In the genomic region with DNA sequence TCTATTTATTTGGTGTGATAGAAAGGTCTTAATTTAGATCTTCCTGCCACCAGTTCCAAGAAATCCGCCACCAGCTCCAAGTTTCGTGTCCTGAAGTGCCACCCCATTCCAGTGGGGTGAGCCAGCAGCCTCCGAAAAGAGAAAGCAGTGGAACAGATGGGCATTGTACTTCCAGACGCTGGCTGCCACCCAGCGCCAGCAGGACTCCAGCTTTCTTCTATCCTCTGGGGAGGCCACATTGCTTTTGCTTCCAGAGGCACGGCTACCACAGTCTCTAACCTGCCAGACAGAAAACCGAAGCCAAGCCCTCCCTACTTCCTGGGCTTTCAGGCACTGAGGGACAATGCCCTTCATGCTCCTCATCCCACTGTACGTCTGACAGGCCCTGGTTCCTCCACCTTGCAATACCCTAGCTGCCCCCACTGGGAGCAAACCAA, we compare ENCODE assay signal across 8 mouse cellular contexts. TPM values are rescaled to one million over a fixed set of nuclear protein-coding genes. Genes with fewer than 3 reads are reported as not detected.
DNase-seq lines count a peak whose midpoint lies in the region; ATAC-seq and TF ChIP-seq lines count a peak whose summit lies in the region.

No protein-coding gene starts in this region.

- peaks cover 13% of the 10 kb centered on the region for H3K4me1 ChIP-seq in midbrain, embryonic 13.5 days (replicated peaks)
- H3K4me1 ChIP-seq in midbrain, embryonic 11.5 days (ENCODE audit: control insufficient read depth, insufficient read depth, low read length) = no peaks in the 10 kb centered on the region
- H3K4me1 ChIP-seq in embryonic facial prominence, embryonic 14.5 days (ENCODE audit: control insufficient read depth, insufficient read depth, low read length) = no peaks in the 10 kb centered on the region
- H3K4me1 ChIP-seq in heart, embryonic 13.5 days = peaks cover 20% of the 10 kb centered on the region
- 0 out of 2 replicates have a peak, but pooled peaks cover 4% of the 10 kb centered on the region for H3K4me1 ChIP-seq in midbrain, embryonic 16.5 days (ENCODE audit: control insufficient read depth, insufficient read depth, low read length)
- no peaks in the 10 kb centered on the region for H3K4me1 ChIP-seq in thymus, adult 2 months (replicated peaks; ENCODE audit: control insufficient read depth, insufficient read depth, low read length)

- H3K4me3 ChIP-seq in midbrain, embryonic 13.5 days (replicated peaks) = no peak overlapping the region
- no peak overlapping the region for H3K4me3 ChIP-seq in midbrain, embryonic 11.5 days (ENCODE audit: low read depth, low read length)
- no peak overlapping the region for H3K4me3 ChIP-seq in embryonic facial prominence, embryonic 14.5 days (ENCODE audit: low read depth, low read length)
- no peak overlapping the region for H3K4me3 ChIP-seq in heart, embryonic 13.5 days
- no peak overlapping the region for H3K4me3 ChIP-seq in midbrain, embryonic 16.5 days (ENCODE audit: low read depth, low read length)
- no peak overlapping the region for H3K4me3 ChIP-seq in thymus, adult 2 months (ENCODE audit: control insufficient read depth, insufficient read depth, low read length)

- no peak overlapping the region for H3K9ac ChIP-seq in midbrain, embryonic 13.5 days (replicated peaks)
- no peak overlapping the region for H3K9ac ChIP-seq in midbrain, embryonic 11.5 days (ENCODE audit: low read length)
- no peak overlapping the region for H3K9ac ChIP-seq in embryonic facial prominence, embryonic 14.5 days (ENCODE audit: low read depth, low read length)
- H3K9ac ChIP-seq in heart, embryonic 13.5 days = no peak overlapping the region
- H3K9ac ChIP-seq in midbrain, embryonic 16.5 days (ENCODE audit: low read depth, low read length) = no peak overlapping the region

- no peak for TF ChIP-seq POLR2A in thymus, adult 2 months (IDR thresholded peaks at IDR 0.05; ENCODE audit: control insufficient read depth, extremely low read depth, insufficient read depth, low read length, poor library complexity)

- no peaks in the 10 kb centered on the region for H3K27me3 ChIP-seq in midbrain, embryonic 13.5 days
- H3K27me3 ChIP-seq in midbrain, embryonic 11.5 days (ENCODE audit: control insufficient read depth, insufficient read depth, low read length) = no peaks in the 10 kb centered on the region
- no peaks in the 10 kb centered on the region for H3K27me3 ChIP-seq in embryonic facial prominence, embryonic 14.5 days (replicated peaks; ENCODE audit: control insufficient read depth, insufficient read depth, low read length)
- no peaks in the 10 kb centered on the region for H3K27me3 ChIP-seq in heart, embryonic 13.5 days (replicated peaks)
- no peaks in the 10 kb centered on the region for H3K27me3 ChIP-seq in midbrain, embryonic 16.5 days (ENCODE audit: control insufficient read depth, insufficient read depth, low read depth, low read length)
- no peaks in the 10 kb centered on the region for H3K27me3 ChIP-seq in thymus, adult 2 months (ENCODE audit: control insufficient read depth, insufficient read depth, low read length)

- H3K36me3 ChIP-seq in midbrain, embryonic 13.5 days = peaks cover 55% of the 10 kb centered on the region
- H3K36me3 ChIP-seq in midbrain, embryonic 11.5 days (ENCODE audit: control insufficient read depth, insufficient read depth, low read length) = peaks cover 16% of the 10 kb centered on the region
- peaks cover 33% of the 10 kb centered on the region for H3K36me3 ChIP-seq in embryonic facial prominence, embryonic 14.5 days (ENCODE audit: control insufficient read depth, insufficient read depth, low read length)
- H3K36me3 ChIP-seq in heart, embryonic 13.5 days = peaks cover 61% of the 10 kb centered on the region
- H3K36me3 ChIP-seq in midbrain, embryonic 16.5 days (ENCODE audit: control insufficient read depth, insufficient read depth, low read length) = peaks cover 30% of the 10 kb centered on the region
- peaks cover 25% of the 10 kb centered on the region for H3K36me3 ChIP-seq in thymus, adult 2 months (ENCODE audit: control insufficient read depth, insufficient read depth, low read length)

- WGBS in midbrain, embryonic 13.5 days = 49% methylated on average over 8 of the region's 8 CpGs
- WGBS in midbrain, embryonic 11.5 days = 74% methylated on average over 8 of the region's 8 CpGs
- WGBS in embryonic facial prominence, embryonic 14.5 days = 42% methylated on average over 8 of the region's 8 CpGs
- WGBS in heart, embryonic 13.5 days = 52% methylated on average over 8 of the region's 8 CpGs
- WGBS in midbrain, embryonic 16.5 days = 44% methylated on average over 8 of the region's 8 CpGs
- WGBS in thymus, adult 2 months = 95% methylated on average over 8 of the region's 8 CpGs

- no peak overlapping the region for H3K4me2 ChIP-seq in midbrain, embryonic 13.5 days (replicated peaks)
- H3K4me2 ChIP-seq in midbrain, embryonic 11.5 days = no peak overlapping the region
- no peak overlapping the region for H3K4me2 ChIP-seq in embryonic facial prominence, embryonic 14.5 days (ENCODE audit: low read depth, low read length)
- H3K4me2 ChIP-seq in heart, embryonic 13.5 days = no peak overlapping the region
- H3K4me2 ChIP-seq in midbrain, embryonic 16.5 days (ENCODE audit: low read length) = no peak overlapping the region

- DNase-seq in midbrain, embryonic 11.5 days (ENCODE audit: low spot score, missing footprints) = no peak
- DNase-seq in embryonic facial prominence, embryonic 14.5 days (ENCODE audit: low spot score) = peak; percentile 79
- peak; percentile 72 to 83 for DNase-seq in layer of hippocampus, postnatal 36 days
- DNase-seq in spleen, postnatal 4 days (ENCODE audit: low spot score in 2 of 2) = no peak
- no peak for DNase-seq in thymus, adult 2 months

- H3K27ac ChIP-seq in midbrain, embryonic 13.5 days = peak overlapping the region; percentile 75
- no peak overlapping the region for H3K27ac ChIP-seq in midbrain, embryonic 11.5 days (ENCODE audit: low read depth, low read length)
- H3K27ac ChIP-seq in embryonic facial prominence, embryonic 14.5 days (replicated peaks; ENCODE audit: low read depth, low read length) = peak overlapping the region; percentile 22; the same call in 1 of the 2 replicates
- peak overlapping the region; percentile 83 for H3K27ac ChIP-seq in heart, embryonic 13.5 days (replicated peaks)
- H3K27ac ChIP-seq in midbrain, embryonic 16.5 days (ENCODE audit: low read length) = peak overlapping the region; percentile 12
- no peak overlapping the region for H3K27ac ChIP-seq in thymus, adult 2 months (ENCODE audit: control insufficient read depth, insufficient read depth, low read length)

- H3K9me3 ChIP-seq in midbrain, embryonic 13.5 days = no peaks in the 10 kb centered on the region
- H3K9me3 ChIP-seq in midbrain, embryonic 11.5 days (ENCODE audit: control insufficient read depth, low read length) = no peaks in the 10 kb centered on the region
- no peaks in the 10 kb centered on the region for H3K9me3 ChIP-seq in embryonic facial prominence, embryonic 14.5 days (ENCODE audit: control insufficient read depth, low read length)
- H3K9me3 ChIP-seq in heart, embryonic 13.5 days = no peaks in the 10 kb centered on the region
- H3K9me3 ChIP-seq in midbrain, embryonic 16.5 days (replicated peaks; ENCODE audit: control insufficient read depth, low read length, poor library complexity, severe bottlenecking) = no peaks in the 10 kb centered on the region

- peak; percentile 76 for ATAC-seq in midbrain, embryonic 13.5 days
- ATAC-seq in midbrain, embryonic 11.5 days (ENCODE audit: low FRiP score) = no peak
- ATAC-seq in embryonic facial prominence, embryonic 14.5 days (ENCODE audit: low read depth) = peak; percentile 42; the same call in 1 of the 2 replicates
- no peak for ATAC-seq in heart, embryonic 13.5 days (ENCODE audit: extremely low read depth, insufficient number of reproducible peaks, low FRiP score, low TSS enrichment)
- peak; percentile 84 for ATAC-seq in midbrain, embryonic 16.5 days

- TF ChIP-seq CTCF in thymus, adult 2 months (IDR thresholded peaks at IDR 0.05; ENCODE audit: borderline replicate concordance, control insufficient read depth, extremely low read depth, insufficient read depth, low read length, poor library complexity) = no peak

RNA-seq across cellular contexts. Expression of a gene that starts 54.1 kb away (rescaled TPM):
- polyA plus RNA-seq in midbrain, embryonic 13.5 days (2015; fragmentation: Nextera tagmentation; extraction: Ambion mirVana) = 72.4 and 80.7 TPM in 2 replicates
- 60.0 and 60.4 TPM in 2 replicates for polyA plus RNA-seq in midbrain, embryonic 11.5 days (2014; fragmentation: Nextera tagmentation; extraction: Ambion mirVana)
- polyA plus RNA-seq in embryonic facial prominence, embryonic 14.5 days (2014; fragmentation: Nextera tagmentation; extraction: Ambion mirVana) = 54.9 and 56.6 TPM in 2 replicates
- 43.6 and 46.7 TPM in 2 replicates for polyA plus RNA-seq in heart, embryonic 13.5 days (2015; fragmentation: Nextera tagmentation; extraction: Ambion mirVana)
- 10 to 100 TPM; 34.8 to 35.3 TPM for total RNA-seq in layer of hippocampus, postnatal 36 days (2021)
- 80.6 and 83.5 TPM in 2 replicates for polyA plus RNA-seq in midbrain, embryonic 16.5 days (2015; fragmentation: Nextera tagmentation; extraction: Ambion mirVana)
- polyA plus RNA-seq in thymus, adult 2 months (2012; rRNA removed) = 40.2 and 44.9 TPM in 2 replicates

Comparison
In these comparisons a context has a peak if more than half of its experiments do, and no peak if none do; other contexts are left out.
1. ATAC-seq: peak in midbrain, embryonic 13.5 days (single experiment), embryonic facial prominence, embryonic 14.5 days (single experiment) and midbrain, embryonic 16.5 days (single experiment); none in midbrain, embryonic 11.5 days (single experiment) and heart, embryonic 13.5 days (single experiment).
2. H3K27ac ChIP-seq: peak in midbrain, embryonic 13.5 days (single experiment), embryonic facial prominence, embryonic 14.5 days (single experiment), heart, embryonic 13.5 days (single experiment) and midbrain, embryonic 16.5 days (single experiment); none in midbrain, embryonic 11.5 days (single experiment) and thymus, adult 2 months (single experiment).
3. DNase-seq: peak in embryonic facial prominence, embryonic 14.5 days (single experiment) and layer of hippocampus, postnatal 36 days (2 of 2); none in midbrain, embryonic 11.5 days (single experiment), spleen, postnatal 4 days (0 of 2) and thymus, adult 2 months (single experiment).